In genomic region chr16:31062918-31063317, GRCm38 (mm10) we compare ENCODE assay signal across 21 mouse cellular contexts.
"Had no signal": no experiment of that assay in that cellular context is flagged by ENCODE, and none has a peak within 500 bp of the region (broad histone marks: within the 10 kb centered on the region; RNA-seq: fewer than 3 reads in every experiment).

No protein-coding gene starts in this region.

- H3K9ac ChIP-seq: heart, embryonic 12.5 days; hindbrain, embryonic 13.5 days; hindbrain, embryonic 15.5 days; limb, embryonic 12.5 days; liver, embryonic 13.5 days had no signal

- H3K4me3 ChIP-seq: heart, embryonic 10.5 days; heart, embryonic 12.5 days; hindbrain, embryonic 13.5 days; hindbrain, embryonic 15.5 days; layer of hippocampus, adult 2 months; left cerebral cortex, adult 2 months; limb, embryonic 10.5 days; limb, embryonic 12.5 days; liver, embryonic 13.5 days had no signal

- ATAC-seq: hindbrain, postnatal 0 days had no signal

- DNase-seq: gastrocnemius, postnatal 14 days; gastrocnemius, postnatal 36 days; heart, adult 18-20 months; heart, postnatal 10 days; kidney, adult 18-20 months; kidney, adult 8-10 months; kidney, postnatal 10 days; kidney, postnatal 25 days; kidney, postnatal 4 days; liver; liver, embryonic 13.5 days had no signal

- H3K9me3 ChIP-seq: heart, embryonic 10.5 days; heart, embryonic 12.5 days; hindbrain, embryonic 13.5 days; hindbrain, embryonic 15.5 days; limb, embryonic 10.5 days; limb, embryonic 12.5 days; liver, embryonic 13.5 days had no signal

- H3K27me3 ChIP-seq: heart, embryonic 12.5 days; hindbrain, embryonic 13.5 days; hindbrain, embryonic 15.5 days; limb, embryonic 12.5 days; liver, embryonic 13.5 days had no signal

- H3K27ac ChIP-seq: heart, embryonic 10.5 days; hindbrain, embryonic 13.5 days; hindbrain, embryonic 15.5 days; hindbrain, postnatal 0 days; layer of hippocampus, adult 2 months; left cerebral cortex, adult 2 months; limb, embryonic 12.5 days; liver, embryonic 13.5 days had no signal

- H3K4me2 ChIP-seq: heart, embryonic 12.5 days; hindbrain, embryonic 13.5 days; hindbrain, embryonic 15.5 days; limb, embryonic 12.5 days; liver, embryonic 11.5 days; liver, embryonic 13.5 days had no signal

- H3K36me3 ChIP-seq: heart, embryonic 10.5 days; heart, embryonic 12.5 days; hindbrain, embryonic 13.5 days; hindbrain, embryonic 15.5 days; limb, embryonic 12.5 days; liver, embryonic 13.5 days had no signal
